Mouse (Mus musculus) kidney, adult 2 months (tissue): Measurements from ENCODE around the gene Nxnl1. TPM values are rescaled to one million over a fixed set of nuclear protein-coding genes. Genes with fewer than 3 reads are reported as not detected.
"Not testable (repeated sequence)": the region's sequence is repeated elsewhere in the genome, so short reads cannot be mapped to it uniquely, and the experiment has no call there.

Source experiments
- DNase-seq: peaks from one replicate; pipeline ENCODE4 v3.0.0; 2021
- H3K27ac ChIP-seq: fragments of 200-500 bp; 2 replicates; pipeline ENCODE4 v1.5.1; 2012; ENCODE audit warnings: low read depth, low read length, control low read depth, inconsistent platforms; ENCODE audit not compliant: insufficient read depth
- H3K27me3 ChIP-seq: fragments of 200-500 bp; replicated peaks from 2 replicates; pipeline ENCODE4 v1.6.1; 2012; ENCODE audit warnings: mild to moderate bottlenecking, moderate library complexity, low read length, inconsistent platforms; ENCODE audit not compliant: control insufficient read depth, insufficient read depth
- H3K36me3 ChIP-seq: fragments of 200-500 bp; 2 replicates; pipeline ENCODE4 v1.6.1; 2012; ENCODE audit warnings: mild to moderate bottlenecking, moderate library complexity, low read length, inconsistent platforms; ENCODE audit not compliant: control insufficient read depth, insufficient read depth
- H3K4me1 ChIP-seq: fragments of 200-500 bp; 2 replicates; pipeline ENCODE4 v1.6.1; 2011; ENCODE audit warnings: low read length; ENCODE audit not compliant: control insufficient read depth, insufficient read depth
- H3K4me3 ChIP-seq: fragments of 200-500 bp; 2 replicates; pipeline ENCODE4 v1.5.1; 2011; ENCODE audit warnings: mild to moderate bottlenecking, low read depth, low read length, control low read depth; ENCODE audit not compliant: insufficient read depth
- CTCF ChIP-seq: fragments of 200-500 bp; conservative IDR thresholded peaks from 2 replicates; pipeline ENCODE4 v1.5.1; 2011; ENCODE audit warnings: low read depth, mild to moderate bottlenecking, control low read depth, low read length, moderate library complexity, mixed read lengths; ENCODE audit not compliant: insufficient read depth, insufficient read length
- POLR2A ChIP-seq: fragments of 200-500 bp; IDR thresholded peaks from one replicate; pipeline ENCODE4 v1.6.1; 2011; ENCODE audit warnings: low read depth, low read length, control low read depth
- WGBS: fragments of 180-500 bp; shearing (Covaris S2); methylation state at CpG from one replicate; pipeline ENCODE4 v1.1.7; 2018; 5-methylcytosine and 5-hydroxymethylcytosine counted together
- polyA plus RNA-seq: library from polyadenylated mRNA; depleted of rRNA; stranded (reverse); fragments of >200 nt; gene quantifications from 2 replicates; pipeline ENCODE4 v1.2.3, GENCODE M21; 2012

The Nxnl1 gene
- polyA plus RNA-seq, 1 experiment = 0.14 TPM

GRCm38 (mm10) chr8:71543755-71544154 is 22.6 kb downstream of the Nxnl1 start:
- H3K36me3 ChIP-seq = peaks cover 1% of the 10 kb centered on the region
- H3K4me3 ChIP-seq = peak overlapping the region; percentile 72
- WGBS = 70% methylated on average over 9 of the region's 9 CpGs
- no peaks in the 10 kb centered on the region for H3K27me3 ChIP-seq
- no peak for TF ChIP-seq POLR2A
- no peak for TF ChIP-seq CTCF
- H3K4me1 ChIP-seq = peaks cover 8% of the 10 kb centered on the region; the same call in 1 of the 2 replicates
- H3K27ac ChIP-seq = no peak overlapping the region
- DNase-seq = no peak

DNA sequence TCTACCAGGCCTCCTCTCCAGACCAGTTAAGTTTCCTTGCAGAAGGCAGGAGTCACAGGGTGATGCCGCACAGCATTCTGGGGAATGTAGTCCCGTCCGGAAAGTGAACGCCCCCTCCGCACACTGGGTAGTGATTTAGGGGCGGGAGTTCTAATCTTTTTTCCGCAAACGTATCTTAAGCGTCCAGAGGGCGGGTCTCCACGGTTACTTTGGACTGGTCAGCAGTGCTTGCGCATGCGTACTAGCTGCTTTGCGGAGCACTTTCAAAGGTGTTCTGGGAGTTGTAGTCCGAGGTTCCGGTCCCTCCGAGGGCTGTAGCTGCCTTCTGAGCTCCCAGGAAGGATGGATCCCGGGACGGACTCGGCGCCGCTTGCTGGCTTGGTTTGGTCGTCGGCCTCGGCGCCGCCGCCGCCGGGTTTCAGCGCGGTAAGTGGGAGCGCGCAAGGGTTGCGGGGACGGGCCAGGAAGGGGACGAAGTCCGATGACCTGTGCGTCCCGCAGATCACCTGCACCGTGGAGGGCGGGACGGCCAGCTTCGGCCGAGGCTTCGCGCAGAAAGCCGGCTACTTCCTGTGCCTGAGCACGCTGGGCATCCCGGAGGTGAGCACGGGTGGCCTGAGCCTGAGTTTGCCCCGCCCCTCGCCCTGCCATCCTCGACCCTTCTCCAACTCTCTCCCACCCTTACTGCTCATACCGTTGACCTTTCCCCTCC is 23.6 kb downstream of the Nxnl1 start, which contains the start of gene Mvb12a:
Mvb12a (plus strand) TSS at position 291 of the 712 bp plus-strand sequence.
- Histone ChIP-seq H3K4me3 (peak within 1 kb of the TSS; percentile 72), H3K27me3 (no peaks in the 10 kb centered on the region), H3K4me1 (peaks cover 12% of the 10 kb centered on the region; the same call in 1 of the 2 replicates), H3K36me3 (peaks cover 1% of the 10 kb centered on the region; the same call in 1 of the 2 replicates), H3K27ac (peak within 1 kb of the TSS; percentile 85)
- DNase-seq = peak; percentile 100
- TF ChIP-seq CTCF = no peak
- peak; percentile 28 for TF ChIP-seq POLR2A
- 1% methylated on average over 54 of the region's 55 CpGs for WGBS

GRCm38 (mm10) chr8:71537028-71537867 is 29.2 kb downstream of the Nxnl1 start, which contains the start of gene Bst2:
Bst2 (minus strand) TSS chr8:71537456.
- Histone ChIP-seq H3K36me3 (no peaks in the 10 kb centered on the region), H3K4me3 (peak within 1 kb of the TSS; percentile 65), H3K4me1 (0 out of 2 replicates have a peak, but pooled peaks cover 4% of the 10 kb centered on the region), H3K27ac (peak within 1 kb of the TSS; percentile 74), H3K27me3 (no peaks in the 10 kb centered on the region)
- WGBS = 4% methylated on average over 37 of the region's 37 CpGs
- TF ChIP-seq POLR2A (no peak), CTCF (no peak)
- DNase-seq = peak; percentile 96

DNA sequence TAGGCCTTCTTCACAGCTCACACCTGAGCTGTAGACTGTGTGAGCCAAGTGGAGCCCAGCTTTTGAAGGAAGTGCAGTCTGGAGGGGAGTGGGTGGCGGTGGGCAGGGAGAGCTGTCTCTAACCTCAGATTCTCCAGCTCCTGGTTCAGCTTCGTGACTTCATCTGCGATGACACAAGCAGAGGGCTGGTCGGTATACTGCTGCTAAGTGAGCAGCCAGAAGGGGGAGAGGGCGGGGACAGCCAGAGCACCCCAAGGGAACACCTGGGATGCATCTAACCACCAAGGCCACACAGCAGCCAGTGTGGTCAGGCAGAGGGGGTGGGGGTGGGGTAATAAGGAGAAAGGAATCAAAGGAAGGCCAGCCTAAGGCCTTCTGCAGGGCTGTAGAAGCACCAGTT is 30.7 kb downstream of the Nxnl1 start:
- TF ChIP-seq POLR2A (no peak), CTCF (no peak)
- 87% methylated on average over 5 of the region's 5 CpGs for WGBS
- no peak for DNase-seq
- Histone ChIP-seq H3K36me3 (no peaks in the 10 kb centered on the region), H3K27me3 (no peaks in the 10 kb centered on the region), H3K27ac (no peak overlapping the region), H3K4me1 (0 out of 2 replicates have a peak, but pooled peaks cover 4% of the 10 kb centered on the region), H3K4me3 (peak overlapping the region; percentile 40; the same call in 1 of the 2 replicates)

GRCm38 (mm10) chr8:71534263-71534810 is 32.1 kb downstream of the Nxnl1 start:
- peak; percentile 28; the same call in 1 of the 2 replicates for TF ChIP-seq CTCF
- TF ChIP-seq POLR2A = no peak
- no peak for DNase-seq

GRCm38 (mm10) chr8:71530735-71531467 is 35.5 kb downstream of the Nxnl1 start:
- H3K27me3 ChIP-seq, H3K36me3 ChIP-seq, H3K4me3 ChIP-seq, H3K27ac ChIP-seq, H3K4me1 ChIP-seq: not testable (repeated sequence)
- 72% methylated on average over 7 of the region's 12 CpGs for WGBS
- TF ChIP-seq CTCF = peak; percentile 45
- DNase-seq = peak; percentile 50

More at GRCm38 (mm10) chr8:71534263-71534810, 32.1 kb downstream of the Nxnl1 start:
- H3K27me3 ChIP-seq = no peaks in the 10 kb centered on the region
- 0 out of 2 replicates have a peak, but pooled peaks cover 4% of the 10 kb centered on the region for H3K4me1 ChIP-seq
- H3K36me3 ChIP-seq = no peaks in the 10 kb centered on the region
- WGBS = 51% methylated on average over 3 of the region's 3 CpGs
- no peak overlapping the region for H3K4me3 ChIP-seq
- H3K27ac ChIP-seq = no peak overlapping the region
